Mouse (Mus musculus): ENCODE data around the gene Stau1.

The Stau1 gene

DNA sequence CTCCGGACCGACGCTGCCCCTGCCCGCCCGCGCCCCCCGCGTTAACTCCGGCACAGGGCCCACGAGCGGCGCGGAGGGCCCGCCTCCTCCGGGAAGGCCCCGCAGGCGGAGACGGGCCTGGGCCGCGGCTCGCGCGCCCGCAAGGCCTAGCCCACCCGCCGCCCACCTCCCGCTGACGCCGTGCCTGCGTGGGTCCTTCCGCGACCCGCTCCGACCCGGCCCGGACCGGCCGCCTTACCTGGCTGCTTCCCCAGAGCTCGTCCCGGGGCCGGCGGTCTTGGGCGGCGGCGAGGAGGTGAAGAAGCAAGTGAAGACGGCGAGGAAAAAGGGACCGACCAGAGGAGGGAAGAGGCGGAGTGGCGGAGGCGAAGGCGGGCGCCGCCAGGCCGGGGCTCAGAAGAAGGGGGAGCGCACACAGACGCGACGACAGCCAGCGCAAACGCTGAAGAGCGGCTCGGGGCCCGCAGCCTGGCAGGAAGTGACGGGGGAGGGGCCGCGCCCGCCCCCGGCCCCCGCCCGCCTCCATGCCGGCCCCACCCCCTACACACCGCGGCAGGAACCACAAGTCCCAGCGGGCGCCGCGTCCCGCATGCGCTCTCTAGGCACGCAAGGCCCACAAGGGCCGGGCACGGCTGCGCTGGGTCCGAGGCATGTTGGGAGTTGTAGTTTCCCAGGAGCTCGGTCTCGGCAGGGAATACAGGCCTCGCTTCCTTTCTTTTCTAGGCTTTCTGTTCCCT is at the start of gene Stau1:
Gene Stau1, minus strand, starts transcription at position 504 of the 737 bp plus-strand sequence.
- under 1% methylated on average over 87 of the region's 88 CpGs for WGBS

DNA sequence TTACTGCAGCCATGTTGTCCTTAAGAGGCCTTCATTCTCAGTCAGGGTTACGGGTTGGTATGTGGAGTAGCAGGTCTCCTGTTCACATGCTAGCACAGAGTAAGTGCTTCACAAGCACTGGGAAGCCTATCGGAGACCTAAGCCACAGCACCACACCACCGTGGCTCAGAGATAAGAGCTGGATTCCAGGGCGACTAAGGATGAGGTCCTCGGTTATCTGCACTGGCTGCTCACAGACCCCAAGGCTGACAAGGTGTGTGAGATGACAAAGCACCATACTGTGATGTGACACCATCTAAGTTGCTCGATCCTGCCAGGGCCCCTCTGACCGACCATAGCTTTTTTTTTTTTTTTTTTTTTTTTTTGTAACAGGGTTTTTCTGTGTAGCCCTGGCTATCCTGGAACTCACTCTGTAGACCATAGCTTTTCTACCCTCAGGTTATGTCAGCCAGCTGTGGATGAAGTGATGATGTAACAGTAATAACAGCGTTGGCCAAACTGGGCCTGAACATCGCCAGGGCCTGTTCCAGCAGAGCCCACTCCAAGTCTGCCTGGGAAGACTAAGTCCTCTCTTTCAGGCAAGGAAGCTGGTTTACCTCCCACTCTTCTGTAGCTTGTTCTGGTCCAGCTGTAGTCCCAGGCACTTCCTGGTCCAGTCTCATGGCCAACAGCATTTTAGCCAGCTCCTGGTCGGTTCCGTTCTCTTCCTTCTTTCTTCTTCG is 47.5 kb upstream of the Stau1 start:
- 90% methylated on average over 12 of the region's 12 CpGs for WGBS

DNA sequence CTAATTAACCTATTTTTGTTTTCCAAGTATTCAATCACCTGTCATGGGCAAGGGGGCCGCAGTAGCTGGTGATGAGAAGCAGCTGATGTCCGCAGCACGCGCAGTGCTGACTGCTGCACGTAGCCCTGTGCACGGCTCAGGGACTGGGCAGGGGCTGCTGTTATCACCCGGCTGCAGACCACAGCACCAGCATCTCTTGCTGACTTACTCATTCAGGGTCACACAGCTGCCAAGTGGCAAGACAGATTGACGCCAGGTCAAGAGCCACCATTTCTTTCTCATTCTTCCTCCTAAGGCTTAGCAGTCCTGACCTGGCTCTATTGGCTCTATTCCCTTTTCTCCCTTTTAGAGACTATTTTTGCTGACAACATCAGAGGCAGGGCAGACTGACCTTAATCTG is 43.3 kb upstream of the Stau1 start:
- 90% methylated on average over 8 of the region's 8 CpGs for WGBS

DNA sequence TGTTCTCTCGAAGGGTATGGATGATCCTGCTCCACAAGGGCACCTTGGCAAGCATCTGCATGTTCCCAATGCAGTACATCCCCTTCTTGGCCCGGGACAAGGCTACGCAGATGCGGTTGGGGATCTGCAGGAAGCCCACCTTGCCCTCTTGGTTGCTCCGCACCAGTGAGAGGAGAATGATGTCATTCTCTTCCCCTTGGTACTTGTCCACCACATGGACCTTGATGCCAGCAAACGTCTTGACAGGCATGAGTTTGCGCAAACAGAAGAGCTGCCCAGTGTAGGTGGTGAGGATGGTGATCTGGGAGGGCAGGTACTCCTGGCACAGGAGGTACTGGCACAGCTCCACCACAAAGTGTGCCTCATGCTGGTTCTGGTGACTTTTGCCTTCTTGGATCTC is 42.6 kb upstream of the Stau1 start:
- WGBS = 89% methylated on average over 7 of the region's 7 CpGs

DNA sequence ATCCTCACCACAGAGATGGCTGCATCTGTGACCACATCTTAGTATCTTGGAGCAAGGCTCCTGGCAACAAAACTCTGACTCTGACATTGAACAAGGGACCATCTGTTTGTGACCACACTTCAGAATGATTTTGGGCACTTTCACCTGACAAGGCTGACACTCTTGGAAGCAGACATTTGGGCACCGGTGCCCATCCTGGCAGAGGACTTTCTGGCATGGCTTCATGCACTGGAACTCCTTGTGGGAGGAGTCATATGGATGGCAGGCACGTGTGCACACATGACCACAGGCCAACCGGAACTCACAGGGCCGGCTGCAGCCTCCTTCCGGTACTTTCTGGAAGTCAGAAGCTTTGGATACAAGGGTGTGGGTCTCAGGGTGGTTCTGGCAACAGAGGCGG is 42.2 kb upstream of the Stau1 start:
- 71% methylated on average over 6 of the region's 6 CpGs for WGBS

DNA sequence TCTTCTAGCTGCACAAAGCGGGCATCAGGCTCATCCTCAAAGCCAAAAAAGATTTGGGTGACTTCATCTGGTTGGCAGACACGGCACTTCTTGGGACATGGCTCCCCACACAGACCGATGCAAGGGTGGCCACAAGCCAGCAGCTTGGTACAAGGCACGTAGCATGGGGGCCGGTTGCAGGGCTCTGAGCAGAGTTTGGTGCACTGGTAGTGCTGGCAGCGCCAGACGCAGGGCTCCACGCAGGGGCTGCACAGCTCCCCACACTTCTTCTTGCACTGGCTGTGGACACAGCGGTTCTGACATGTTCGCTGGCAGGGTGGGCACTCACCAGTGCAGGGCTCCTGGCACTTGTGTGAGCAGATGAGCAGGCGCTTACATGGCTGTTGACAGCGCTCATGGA is 41.6 kb upstream of the Stau1 start:
- WGBS = 80% methylated on average over 12 of the region's 12 CpGs

DNA sequence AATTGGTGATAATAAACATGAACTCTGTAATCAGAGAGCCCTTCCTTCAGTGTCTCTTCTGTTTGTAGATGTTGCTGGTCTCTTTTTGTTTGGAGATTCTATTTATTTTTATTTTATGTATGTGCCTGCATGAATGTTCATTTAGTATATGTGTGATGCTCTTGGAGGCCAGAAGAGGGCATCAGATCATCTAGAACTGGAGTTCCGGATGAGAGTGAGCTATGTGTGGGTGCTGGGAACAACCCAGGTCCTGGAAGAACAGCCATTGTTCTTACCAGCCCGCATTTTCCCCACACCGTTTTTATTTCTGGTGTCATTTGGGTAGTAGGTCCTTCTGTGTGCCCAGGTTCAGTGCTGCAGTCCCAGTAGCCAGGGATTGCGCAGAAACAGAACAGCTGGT is 34.4 kb upstream of the Stau1 start:
- WGBS = 84% methylated on average over 4 of the region's 4 CpGs

DNA sequence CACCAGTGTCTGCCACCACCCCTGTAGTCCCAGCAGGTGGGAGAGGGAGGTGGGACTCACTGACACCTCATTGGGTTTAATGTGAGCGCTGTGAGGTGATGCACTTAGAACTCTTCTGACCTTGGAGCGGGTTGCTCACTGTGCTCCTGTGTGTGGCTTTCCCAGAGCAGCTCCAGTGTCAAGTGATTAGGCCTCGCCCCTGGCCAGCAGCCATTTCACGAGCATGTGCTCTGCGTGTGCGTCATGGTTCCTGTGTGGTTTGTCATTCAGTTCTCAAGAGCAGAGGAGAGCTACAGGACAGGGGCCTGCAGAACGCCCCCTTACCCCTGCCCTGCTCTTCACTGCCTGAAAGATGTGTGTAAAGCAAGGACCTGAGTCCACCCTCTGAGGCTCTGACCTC is 32.5 kb upstream of the Stau1 start:
- 92% methylated on average over 7 of the region's 7 CpGs for WGBS

DNA sequence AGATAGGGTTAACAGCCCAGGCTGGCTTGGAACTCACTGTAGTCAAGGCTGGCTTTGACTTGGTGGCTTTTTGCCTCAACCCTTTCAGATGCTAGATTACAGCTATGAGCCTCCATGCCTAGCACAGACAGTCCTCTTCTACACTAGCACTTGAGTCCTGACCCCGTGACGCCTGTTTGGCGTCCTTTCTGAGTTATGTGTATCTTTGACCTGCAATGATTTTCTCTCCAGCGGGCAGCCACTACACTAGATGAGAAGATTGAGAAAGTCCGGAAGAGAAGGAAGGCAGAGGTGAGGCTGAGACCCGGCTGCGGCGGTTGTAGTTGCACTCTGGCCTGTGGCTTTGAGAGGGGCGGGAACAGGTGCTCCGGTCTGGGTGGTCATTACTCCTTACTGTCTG is 23.3 kb upstream of the Stau1 start:
- WGBS = 94% methylated on average over 10 of the region's 10 CpGs

DNA sequence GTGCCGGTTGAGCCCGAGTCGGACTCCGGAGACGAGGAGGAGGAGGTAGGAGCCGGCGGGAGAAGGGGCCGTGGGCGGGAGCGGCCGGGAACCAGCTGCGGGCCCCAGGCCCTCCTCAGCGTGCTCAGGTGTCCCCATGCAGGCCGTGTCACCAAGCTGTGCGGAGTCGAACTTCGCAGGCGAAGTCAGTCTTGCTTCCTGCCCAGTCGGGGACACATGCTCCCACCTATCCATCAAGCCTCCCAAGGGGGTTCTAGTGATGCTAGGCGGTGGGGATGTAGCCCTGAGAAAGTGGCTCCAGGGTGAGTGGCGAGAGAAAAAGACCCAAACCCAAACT is 19.3 kb upstream of the Stau1 start:
- WGBS = 1% methylated on average over 21 of the region's 21 CpGs

DNA sequence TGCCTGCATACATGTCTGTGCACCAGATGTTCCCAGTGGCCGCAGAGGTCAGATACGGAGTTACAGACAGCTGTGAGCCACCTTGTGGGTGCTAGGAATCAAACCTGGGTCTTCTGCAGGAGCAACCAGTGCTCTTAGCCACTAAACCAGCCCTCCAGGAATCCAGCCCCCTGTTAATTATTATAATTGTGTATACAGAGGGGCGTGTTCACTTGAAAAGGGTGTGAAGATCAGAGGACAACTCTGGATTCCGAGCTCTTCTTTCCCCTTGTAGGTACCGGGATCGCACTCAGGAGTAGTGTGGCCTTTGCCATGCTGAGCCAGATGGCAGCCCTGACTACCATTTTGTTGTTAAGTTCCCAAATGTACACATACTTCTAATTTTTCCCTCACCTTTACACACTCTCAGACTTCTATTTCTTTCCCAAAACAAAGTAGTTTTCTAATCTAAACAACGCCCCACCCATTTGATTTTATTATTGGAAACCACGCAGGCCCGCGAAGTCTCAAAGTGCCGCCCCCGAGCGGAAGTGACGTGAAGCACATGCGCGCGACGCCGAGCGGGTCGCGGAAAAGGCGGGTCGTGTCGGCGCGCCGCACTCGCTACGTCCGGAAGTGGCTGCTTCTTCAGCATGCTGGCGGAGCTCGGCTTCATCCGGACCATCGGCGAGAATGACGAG is 18.7 kb upstream of the Stau1 start, which contains the start of gene Ddx27:
Gene Ddx27, plus strand, starts transcription at position 492 of the 680 bp plus-strand sequence.
- 1% methylated on average over 37 of the region's 37 CpGs for WGBS

DNA sequence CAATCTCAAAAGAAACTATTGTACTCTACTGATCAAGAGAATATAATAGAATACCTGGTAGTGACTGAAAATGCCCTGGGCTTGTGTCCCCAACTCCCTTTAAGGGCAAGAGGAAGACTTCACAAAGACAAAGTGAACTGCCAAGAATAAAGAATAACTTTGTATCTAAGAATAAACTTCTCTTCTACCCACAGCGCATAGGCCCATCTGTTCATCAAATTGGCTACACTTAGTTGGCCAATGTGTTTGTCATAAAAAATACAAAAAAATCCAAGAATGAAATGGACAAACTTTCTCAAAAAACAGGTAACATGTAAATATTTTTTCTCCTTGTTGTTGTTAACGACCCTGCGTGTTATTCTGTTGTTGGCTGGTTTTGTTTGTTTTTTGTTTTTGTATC is 14.4 kb upstream of the Stau1 start:
- WGBS = 60% methylated on average over 3 of the region's 3 CpGs

DNA sequence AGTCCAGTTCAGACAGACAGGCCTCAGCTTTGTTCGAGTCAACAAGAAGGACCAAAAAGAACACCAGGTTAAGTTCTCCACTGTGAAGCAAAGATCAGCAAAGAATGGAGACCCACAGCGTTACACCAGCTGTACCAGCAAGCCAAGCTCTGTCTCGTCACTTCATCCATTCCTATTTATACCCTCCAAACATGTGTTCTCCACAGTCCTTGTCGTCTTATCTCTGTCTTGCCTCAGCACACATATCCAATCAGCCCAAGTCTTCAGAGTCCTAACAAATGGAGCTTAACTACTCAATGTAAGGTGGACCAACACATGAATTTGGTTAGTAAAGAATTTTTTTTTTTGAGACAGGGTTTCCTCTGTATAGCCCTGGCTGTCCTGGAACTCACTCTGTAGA is 13.4 kb upstream of the Stau1 start:
- WGBS = 60% methylated on average over 4 of the region's 4 CpGs

DNA sequence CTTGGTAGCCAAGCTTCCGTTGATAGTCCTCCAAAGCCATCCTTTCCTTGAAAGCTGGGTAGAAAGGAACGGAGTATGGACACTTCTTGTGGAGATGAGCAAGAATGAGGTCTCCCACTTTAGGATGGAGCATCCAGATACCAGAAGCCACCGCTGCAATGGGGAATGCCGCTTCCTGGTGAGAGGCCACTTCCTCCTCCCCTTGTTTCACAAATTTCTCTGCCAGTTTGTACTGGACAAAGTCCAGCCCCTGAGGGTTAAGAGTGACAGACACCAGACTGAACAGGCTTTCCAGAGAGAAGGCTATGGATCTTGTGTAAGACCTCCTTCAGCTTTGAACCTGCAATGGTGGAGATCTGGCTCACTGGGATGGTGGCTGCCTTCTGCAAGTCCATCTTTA is 11.5 kb upstream of the Stau1 start:
- 73% methylated on average over 4 of the region's 4 CpGs for WGBS

DNA sequence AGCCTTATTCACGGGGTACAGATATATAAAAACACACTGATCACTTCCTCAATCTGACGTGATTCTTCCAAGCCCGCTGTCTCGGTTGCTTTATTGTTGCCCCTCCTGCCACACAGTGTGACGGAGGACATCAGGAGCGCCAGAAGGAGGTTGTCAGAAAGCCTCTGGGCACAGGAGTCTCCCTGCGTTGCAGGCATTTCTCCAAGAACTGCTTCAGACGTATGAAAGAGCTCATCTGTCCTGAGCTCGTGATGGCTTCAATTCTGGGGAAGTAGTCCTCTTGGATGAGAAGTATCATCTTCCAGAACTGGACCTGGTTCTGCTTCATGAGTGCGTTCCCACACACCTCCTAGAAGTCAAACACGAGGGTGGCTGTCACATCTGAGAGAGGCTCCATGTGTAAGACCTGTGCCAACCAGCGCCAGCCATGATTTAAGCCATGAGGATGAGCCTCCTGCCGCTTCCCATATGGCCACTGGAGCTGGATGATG is 10.9 kb upstream of the Stau1 start:
- WGBS = 49% methylated on average over 13 of the region's 13 CpGs

DNA sequence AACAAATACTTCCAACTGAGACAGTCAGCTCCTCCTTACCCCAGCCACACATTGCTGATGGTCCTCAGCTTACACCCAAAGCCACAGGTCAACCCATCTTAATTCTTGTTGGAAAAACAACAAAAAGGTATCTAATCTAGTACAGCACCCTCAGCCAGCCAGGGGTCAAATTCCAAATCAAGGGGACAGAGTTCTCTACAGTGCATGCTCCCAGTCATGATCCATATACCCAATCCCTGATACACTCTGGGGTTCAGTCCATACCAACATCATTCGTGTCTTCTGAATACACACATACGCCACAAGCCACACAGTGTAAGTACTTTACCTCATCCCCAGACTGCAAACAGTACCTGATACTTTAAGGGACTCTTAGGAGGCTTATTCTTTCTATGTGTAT is 10.3 kb upstream of the Stau1 start:
- WGBS = 94% methylated on average over 2 of the region's 2 CpGs

DNA sequence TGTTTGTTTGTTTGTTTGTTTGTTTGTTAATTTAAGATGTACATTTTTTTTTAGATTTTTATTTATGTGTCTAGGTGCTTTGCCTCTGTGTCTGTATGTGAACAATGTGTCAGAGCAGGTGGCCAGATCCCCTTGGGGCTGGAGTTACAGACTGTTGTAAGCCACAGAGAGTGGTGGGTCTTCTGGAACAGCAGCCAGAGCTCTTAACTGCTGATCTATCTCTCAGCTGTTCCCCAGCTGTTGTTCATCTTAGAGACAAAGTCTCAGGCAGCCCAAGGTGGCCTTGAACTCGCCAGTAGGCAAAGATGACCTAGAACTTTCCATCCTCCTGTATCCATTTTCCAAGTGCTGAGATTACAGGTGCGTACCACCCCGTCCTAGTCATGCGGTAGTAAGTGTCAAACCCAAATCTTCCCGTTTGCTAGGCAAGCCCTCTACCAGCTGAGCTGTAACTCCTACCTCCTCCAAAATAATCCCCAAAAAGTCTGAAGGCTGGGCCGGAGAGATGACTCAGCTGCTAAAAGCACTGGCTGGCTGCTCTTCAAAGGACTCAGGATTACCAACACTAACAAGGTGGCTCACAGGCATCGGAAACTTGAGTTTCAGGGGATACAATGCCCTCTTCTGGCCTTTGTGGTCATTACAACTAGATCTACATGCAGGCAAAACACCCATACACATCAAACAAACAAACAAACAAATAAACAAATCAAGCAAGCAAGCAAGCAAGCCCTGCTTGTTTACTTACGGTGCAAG is 8.2 kb upstream of the Stau1 start:
- 32% methylated on average over 8 of the region's 8 CpGs for WGBS

DNA sequence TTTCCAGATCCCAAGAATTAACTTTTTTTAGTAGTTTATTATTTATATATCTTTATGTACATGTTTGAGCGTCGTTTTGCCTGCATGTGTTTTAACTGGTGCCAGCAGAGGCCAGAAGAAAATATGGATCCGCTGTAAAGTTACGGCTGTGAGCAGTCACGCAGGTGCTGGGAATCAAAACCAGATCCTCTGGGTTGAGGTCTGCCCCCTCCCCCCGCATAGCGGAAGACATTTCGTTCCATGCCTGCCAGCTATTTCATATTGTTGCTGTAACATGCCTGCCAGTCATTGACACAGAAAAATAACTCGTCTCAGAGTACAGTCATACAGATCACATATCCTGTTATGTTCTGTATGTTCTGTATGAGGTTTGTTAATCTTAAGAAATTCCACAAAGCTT is 5.4 kb upstream of the Stau1 start:
- 79% methylated on average over 9 of the region's 9 CpGs for WGBS

DNA sequence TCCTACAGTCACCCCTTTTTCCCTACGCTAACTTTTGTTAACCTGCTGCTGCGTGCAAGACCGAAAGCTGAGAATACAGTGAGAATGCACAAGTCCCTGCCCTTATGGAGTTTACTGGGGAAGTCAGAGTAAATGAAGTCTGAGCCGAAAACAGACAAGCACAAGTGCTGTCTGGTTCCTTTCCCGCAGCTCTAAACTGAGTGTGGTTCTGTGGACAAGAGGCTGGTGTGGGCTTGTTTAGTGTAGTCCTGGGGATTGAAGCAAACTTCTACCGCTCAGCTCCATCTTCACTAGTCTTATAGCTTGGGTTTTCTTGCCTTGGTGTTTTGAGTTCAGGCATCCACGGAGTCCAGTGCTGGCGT is 415 bp upstream of the Stau1 start:
- 22% methylated on average over 8 of the region's 8 CpGs for WGBS

DNA sequence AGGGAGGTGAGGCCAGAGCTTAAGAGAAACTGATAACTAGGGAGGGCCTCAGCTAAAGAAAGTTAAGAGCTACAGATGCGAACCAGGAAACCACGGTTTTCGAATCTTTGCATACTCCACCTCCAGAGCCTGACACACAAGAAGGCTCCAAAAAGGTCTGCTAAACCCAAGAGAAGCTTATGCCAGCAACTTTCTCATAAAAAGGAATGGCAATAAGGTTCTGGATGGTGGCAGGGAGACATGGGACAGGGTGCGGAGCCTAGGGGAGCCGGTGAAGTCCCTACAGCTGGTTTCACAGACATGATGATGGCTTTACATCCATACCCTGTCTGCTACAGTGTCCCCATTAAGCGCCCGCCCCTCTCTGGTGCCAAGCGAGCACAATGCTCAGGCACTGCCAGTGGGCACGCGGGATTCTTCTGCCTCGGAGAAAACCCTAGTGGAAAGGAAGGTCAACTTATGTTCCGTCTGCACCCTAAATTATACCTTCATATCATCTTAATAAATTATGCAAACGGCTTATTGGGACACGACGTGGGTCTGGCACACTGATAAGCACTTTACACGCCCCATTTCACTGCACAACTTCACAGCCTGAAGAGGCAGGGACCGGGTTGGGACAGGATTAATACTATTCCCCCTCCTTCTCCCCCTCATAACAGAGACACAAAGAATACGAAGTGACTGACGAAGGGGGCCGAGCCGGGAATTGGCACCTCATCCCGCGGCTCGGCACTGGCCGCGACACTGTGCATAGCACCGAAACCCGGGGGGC is 891 bp downstream of the Stau1 start:
- WGBS = under 1% methylated on average over 28 of the region's 28 CpGs

DNA sequence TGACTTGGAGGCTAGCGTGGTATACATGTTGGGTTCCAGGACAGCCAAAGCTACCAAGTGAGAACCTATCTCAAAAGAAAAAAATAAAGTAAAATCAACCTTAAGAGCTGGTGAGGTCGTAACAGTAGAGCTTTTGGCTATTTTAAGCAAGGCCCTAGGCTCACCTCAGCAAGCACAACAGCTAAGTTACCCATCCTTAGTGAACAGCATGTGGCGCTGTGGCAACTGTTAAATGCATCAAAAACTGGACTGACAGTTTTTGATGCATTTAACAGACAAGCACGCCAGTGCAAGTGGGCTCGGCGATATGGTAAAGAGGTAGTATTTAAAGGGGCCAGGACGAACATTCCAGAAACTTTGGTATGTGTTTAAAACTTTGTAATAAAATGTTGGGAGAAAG is 5.2 kb downstream of the Stau1 start:
- 78% methylated on average over 7 of the region's 7 CpGs for WGBS
